Mouse (Mus musculus): ENCODE measurements around the gene Grap. TPM values are rescaled to one million over a fixed set of nuclear protein-coding genes. Genes with fewer than 3 reads are reported as not detected.
"Not testable (repeated sequence)": the region's sequence is repeated elsewhere in the genome, so short reads cannot be mapped to it uniquely, and the experiment has no call there.

Gene Grap
- polyA plus RNA-seq, 1 experiment from 2014 or later: 7.7 TPM

DNA sequence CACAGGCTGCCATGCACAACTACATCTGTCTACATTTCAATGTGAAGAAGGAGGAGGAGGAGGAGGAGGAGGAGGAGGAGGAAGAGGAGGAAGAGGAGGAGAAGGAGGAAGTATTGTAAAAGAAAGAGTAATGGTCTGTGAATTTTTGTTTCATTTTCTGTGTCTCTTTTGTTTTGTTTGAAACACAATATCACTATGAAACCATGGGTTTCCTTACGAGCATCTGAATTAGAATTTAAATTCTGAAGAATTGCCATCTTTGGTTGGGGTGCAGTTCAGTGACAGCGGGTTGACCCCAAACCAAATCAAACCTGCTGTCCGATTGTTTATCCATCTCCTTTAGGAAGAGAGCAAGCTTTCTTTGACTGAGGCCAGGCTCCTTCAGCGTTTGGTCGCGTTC is 33.7 kb upstream of the Grap start:
- H3K4me3 ChIP-seq: peak overlapping the region; percentile 52
- no peak overlapping the region for H3K9ac ChIP-seq
- ATAC-seq (ENCODE audit: insufficient number of reproducible peaks, low FRiP score): no peak
- H3K9me3 ChIP-seq (replicated peaks): no peaks in the 10 kb centered on the region
- no peaks in the 10 kb centered on the region for H3K27me3 ChIP-seq (replicated peaks)
- 14% methylated on average over 6 of the region's 6 CpGs for WGBS
- no peak overlapping the region for H3K27ac ChIP-seq (ENCODE audit: poor library complexity, severe bottlenecking)
- H3K4me2 ChIP-seq: peak overlapping the region; percentile 93
- peaks cover 27% of the 10 kb centered on the region for H3K4me1 ChIP-seq (replicated peaks)
- H3K36me3 ChIP-seq: no peaks in the 10 kb centered on the region

DNA sequence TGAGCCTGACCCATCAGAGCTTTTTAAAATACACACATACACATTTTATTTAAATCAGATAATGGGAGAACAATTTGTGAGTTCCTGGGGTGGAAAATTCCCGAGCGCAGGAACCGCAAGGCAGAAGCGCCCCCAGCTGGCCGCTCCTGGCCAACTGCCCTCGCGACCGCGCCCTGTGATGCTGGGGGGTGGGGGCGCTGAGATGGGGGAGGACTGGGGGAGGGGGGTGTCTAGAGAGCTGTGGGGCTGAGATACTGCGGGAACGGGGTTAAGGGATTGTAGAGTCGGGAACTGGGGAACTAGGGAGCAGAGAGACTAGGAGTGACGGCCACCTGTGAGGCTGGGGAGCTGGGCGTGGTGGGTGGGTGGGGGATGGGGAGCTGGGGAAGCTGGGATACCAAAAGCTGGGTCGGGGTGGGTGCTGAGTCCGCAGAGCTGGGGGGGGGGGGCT is 33.2 kb upstream of the Grap start:
- H3K27me3 ChIP-seq (replicated peaks): no peaks in the 10 kb centered on the region
- WGBS: 1% methylated on average over 17 of the region's 17 CpGs
- H3K27ac ChIP-seq (ENCODE audit: poor library complexity, severe bottlenecking): peak overlapping the region; percentile 30; the same call in 1 of the 2 replicates
- H3K9me3 ChIP-seq (replicated peaks): no peaks in the 10 kb centered on the region
- peak overlapping the region; percentile 52 for H3K4me3 ChIP-seq
- peak overlapping the region; percentile 93 for H3K4me2 ChIP-seq
- peaks cover 27% of the 10 kb centered on the region for H3K4me1 ChIP-seq (replicated peaks)
- H3K36me3 ChIP-seq: no peaks in the 10 kb centered on the region
- peak; percentile 44; the same call in 1 of the 2 replicates for ATAC-seq (ENCODE audit: insufficient number of reproducible peaks, low FRiP score)
- H3K9ac ChIP-seq: peak overlapping the region; percentile 66

DNA sequence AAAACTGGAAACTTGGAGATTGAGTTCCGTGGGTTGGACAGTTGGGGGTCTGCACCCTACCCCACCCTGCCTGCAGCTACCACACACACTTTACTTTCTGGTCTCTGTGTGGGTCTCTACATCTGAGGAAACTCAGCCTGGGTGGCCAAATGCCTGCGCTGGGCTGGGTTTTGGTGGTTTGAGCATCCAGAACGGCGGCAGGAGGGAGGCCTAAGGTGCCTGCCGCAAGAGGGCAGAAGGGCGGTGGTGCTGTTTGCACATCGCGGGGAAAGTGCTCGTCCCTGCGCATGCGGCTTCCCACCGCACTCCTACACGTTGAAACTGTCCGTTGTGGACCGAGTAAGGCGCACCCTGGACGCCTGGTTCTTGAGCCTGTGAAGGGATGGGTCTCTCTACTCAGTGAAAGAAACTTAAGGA is 32.8 kb upstream of the Grap start:
- under 1% methylated on average over 17 of the region's 17 CpGs for WGBS
- H3K9ac ChIP-seq: peak overlapping the region; percentile 66
- ATAC-seq (ENCODE audit: insufficient number of reproducible peaks, low FRiP score): peak; percentile 45; the same call in 1 of the 2 replicates
- H3K9me3 ChIP-seq (replicated peaks): no peaks in the 10 kb centered on the region
- H3K4me1 ChIP-seq (replicated peaks): peaks cover 23% of the 10 kb centered on the region
- H3K27me3 ChIP-seq (replicated peaks): no peaks in the 10 kb centered on the region
- peak overlapping the region; percentile 93 for H3K4me2 ChIP-seq
- H3K27ac ChIP-seq (ENCODE audit: poor library complexity, severe bottlenecking): peak overlapping the region; percentile 30; the same call in 1 of the 2 replicates
- peak overlapping the region; percentile 52 for H3K4me3 ChIP-seq
- no peaks in the 10 kb centered on the region for H3K36me3 ChIP-seq

DNA sequence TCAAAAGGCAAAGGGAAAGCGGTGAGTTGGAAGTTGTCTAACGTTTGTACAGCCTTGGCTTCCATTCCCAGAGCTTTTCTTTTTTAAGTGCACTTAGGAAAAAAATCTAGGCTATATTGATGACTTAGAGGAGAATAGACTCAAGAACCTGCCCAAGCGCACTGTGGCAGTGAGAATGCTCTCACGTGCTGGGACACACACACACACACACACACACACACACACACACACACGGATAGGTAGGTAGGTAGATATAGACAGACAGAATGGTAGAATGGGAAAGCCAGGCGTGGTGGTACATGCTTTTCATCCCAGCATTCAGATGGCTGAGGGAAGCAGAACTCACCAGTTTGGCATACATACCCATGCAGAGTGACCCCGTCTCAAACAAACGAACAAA is 32.3 kb upstream of the Grap start:
- Histone ChIP-seq H3K4me1 (replicated peaks) (peaks cover 18% of the 10 kb centered on the region), H3K4me2 (peak overlapping the region; percentile 93), H3K4me3 (peak overlapping the region; percentile 52), H3K9me3 (replicated peaks) (no peaks in the 10 kb centered on the region), H3K9ac (peak overlapping the region; percentile 66; the same call in 1 of the 2 replicates), H3K27me3 (replicated peaks) (no peaks in the 10 kb centered on the region), H3K27ac (ENCODE audit: poor library complexity, severe bottlenecking) (no peak overlapping the region), H3K36me3 (no peaks in the 10 kb centered on the region)
- WGBS: 67% methylated on average over 8 of the region's 8 CpGs
- no peak for ATAC-seq (ENCODE audit: insufficient number of reproducible peaks, low FRiP score)

DNA sequence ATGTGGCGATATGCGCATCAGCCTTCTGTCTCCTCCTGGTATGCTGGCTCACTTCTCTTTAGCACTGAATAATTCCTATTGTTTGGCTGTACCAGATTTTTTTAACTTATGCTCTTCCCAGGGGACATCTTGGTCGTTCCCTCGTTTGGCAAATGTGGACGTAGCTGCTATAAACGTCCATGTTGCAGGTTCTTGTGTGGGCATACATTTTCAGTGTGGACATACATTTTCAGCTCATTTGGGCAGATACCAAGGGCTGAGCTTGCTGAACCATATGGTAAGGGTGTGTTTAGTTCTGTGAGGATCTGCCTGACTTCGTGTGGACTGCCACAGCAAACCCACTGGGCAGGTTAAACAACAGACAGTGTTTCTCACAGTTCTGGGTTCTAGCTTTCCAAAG is 27.9 kb upstream of the Grap start:
- Histone ChIP-seq H3K27ac (ENCODE audit: poor library complexity, severe bottlenecking) (no peak overlapping the region), H3K27me3 (replicated peaks) (no peaks in the 10 kb centered on the region), H3K9me3 (replicated peaks) (no peaks in the 10 kb centered on the region), H3K4me2 (no peak overlapping the region), H3K36me3 (no peaks in the 10 kb centered on the region), H3K9ac (no peak overlapping the region), H3K4me3 (no peak overlapping the region), H3K4me1 (replicated peaks) (no peaks in the 10 kb centered on the region; the same call in 1 of the 2 replicates)
- 76% methylated on average over 7 of the region's 7 CpGs for WGBS
- no peak for ATAC-seq (ENCODE audit: insufficient number of reproducible peaks, low FRiP score)

DNA sequence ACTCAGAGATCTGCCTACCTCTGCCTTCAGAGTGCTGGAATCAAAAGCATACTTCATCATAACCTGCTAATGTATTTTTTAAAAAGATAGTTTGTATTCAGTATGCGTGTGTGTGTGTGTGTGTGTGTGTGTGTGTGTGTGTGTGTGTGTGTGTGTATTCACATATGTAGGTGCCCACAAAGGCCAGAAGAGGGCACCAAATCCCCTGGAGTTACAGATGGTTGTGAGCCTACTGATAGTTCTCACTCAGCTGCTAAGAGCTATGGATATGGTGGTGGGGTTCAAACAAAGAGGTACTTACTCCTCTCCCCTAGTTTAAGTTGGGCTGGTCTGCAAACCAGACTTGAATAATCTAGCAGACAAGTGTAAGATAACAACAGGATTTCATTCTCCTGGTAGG is 26.6 kb upstream of the Grap start:
- 83% methylated on average over 1 of the region's 1 CpGs for WGBS
- H3K9me3 ChIP-seq (replicated peaks): no peaks in the 10 kb centered on the region
- ATAC-seq (ENCODE audit: insufficient number of reproducible peaks, low FRiP score): no peak
- H3K4me2 ChIP-seq: no peak overlapping the region
- no peaks in the 10 kb centered on the region for H3K36me3 ChIP-seq
- H3K27me3 ChIP-seq (replicated peaks): no peaks in the 10 kb centered on the region
- H3K9ac ChIP-seq: no peak overlapping the region
- no peak overlapping the region for H3K4me3 ChIP-seq
- no peaks in the 10 kb centered on the region for H3K4me1 ChIP-seq (replicated peaks)
- no peak overlapping the region for H3K27ac ChIP-seq (ENCODE audit: poor library complexity, severe bottlenecking)

DNA sequence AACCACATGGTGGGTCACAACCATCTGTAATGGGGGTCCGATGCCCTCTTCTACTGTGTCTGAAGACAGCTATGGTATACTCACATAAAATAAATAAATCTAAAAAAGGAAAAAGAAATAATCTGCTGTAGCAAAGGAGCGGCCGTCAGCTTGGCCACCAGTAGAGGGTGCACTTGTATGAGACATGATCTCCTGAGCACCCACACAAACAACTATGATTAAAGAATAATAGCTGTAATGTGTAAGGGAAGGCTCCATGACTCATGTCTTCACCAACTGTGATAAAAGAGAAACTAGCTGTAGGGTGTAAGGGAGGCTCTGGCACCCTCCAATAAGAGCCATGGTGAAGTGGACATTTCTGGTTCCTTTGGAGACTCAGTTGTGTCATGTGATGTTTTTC is 23.4 kb upstream of the Grap start:
- no peak overlapping the region for H3K4me3 ChIP-seq
- H3K27ac ChIP-seq (ENCODE audit: poor library complexity, severe bottlenecking): no peak overlapping the region
- H3K9ac ChIP-seq: no peak overlapping the region
- 0 out of 2 replicates have a peak, but pooled peaks cover under 1% of the 10 kb centered on the region for H3K27me3 ChIP-seq (replicated peaks)
- 0 out of 2 replicates have a peak, but pooled peaks cover 3% of the 10 kb centered on the region for H3K9me3 ChIP-seq (replicated peaks)
- ATAC-seq (ENCODE audit: insufficient number of reproducible peaks, low FRiP score): no peak
- H3K4me1 ChIP-seq (replicated peaks): no peaks in the 10 kb centered on the region
- H3K36me3 ChIP-seq: no peaks in the 10 kb centered on the region
- WGBS: 57% methylated on average over 3 of the region's 3 CpGs
- H3K4me2 ChIP-seq: no peak overlapping the region

DNA sequence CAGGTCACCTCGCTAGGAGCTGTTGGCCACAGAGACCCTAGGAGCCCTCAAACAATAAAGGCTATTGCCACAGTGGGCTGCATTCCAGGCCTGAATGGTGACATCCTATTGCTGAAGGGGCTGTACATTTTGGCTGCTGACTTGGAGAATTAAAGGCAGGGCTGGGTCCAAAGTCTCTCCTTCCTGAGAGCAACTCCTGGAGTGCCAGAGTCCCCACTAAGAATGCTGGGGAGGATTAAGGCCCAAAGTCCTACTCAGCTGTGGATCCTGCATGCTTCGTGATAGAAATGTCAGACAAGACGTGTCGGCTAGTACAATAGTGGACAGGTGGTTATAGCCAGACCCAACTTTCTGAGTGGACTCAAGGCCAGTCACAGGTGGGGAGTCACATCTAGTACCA is 16.8 kb upstream of the Grap start:
- H3K36me3 ChIP-seq; H3K4me1 ChIP-seq (replicated peaks); H3K9ac ChIP-seq; H3K27me3 ChIP-seq (replicated peaks); H3K27ac ChIP-seq (ENCODE audit: poor library complexity, severe bottlenecking); H3K9me3 ChIP-seq (replicated peaks); H3K4me2 ChIP-seq; H3K4me3 ChIP-seq; ATAC-seq (ENCODE audit: insufficient number of reproducible peaks, low FRiP score): not testable (repeated sequence)
- WGBS: 88% methylated on average over 3 of the region's 4 CpGs

DNA sequence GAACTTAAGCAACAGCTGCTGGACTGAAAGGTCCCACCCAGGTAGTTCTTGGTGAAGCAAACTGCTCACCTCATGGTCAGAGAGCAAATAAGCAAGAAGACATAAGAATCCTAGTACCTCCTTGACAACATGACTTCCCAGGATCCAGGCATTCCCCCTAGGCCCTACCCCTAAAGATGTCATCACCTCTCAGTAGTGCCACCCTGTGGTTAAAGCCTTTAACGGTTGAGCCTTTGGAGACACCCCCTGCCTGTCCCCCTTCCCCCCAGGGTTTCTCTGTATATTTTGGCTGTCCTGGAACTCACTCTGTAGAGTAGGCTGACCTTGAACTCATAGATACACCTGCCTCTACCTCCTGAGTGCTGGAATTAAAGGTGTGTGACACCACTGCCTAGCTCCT is 15.7 kb upstream of the Grap start:
- 48% methylated on average over 1 of the region's 1 CpGs for WGBS
- H3K9ac ChIP-seq: no peak overlapping the region

DNA sequence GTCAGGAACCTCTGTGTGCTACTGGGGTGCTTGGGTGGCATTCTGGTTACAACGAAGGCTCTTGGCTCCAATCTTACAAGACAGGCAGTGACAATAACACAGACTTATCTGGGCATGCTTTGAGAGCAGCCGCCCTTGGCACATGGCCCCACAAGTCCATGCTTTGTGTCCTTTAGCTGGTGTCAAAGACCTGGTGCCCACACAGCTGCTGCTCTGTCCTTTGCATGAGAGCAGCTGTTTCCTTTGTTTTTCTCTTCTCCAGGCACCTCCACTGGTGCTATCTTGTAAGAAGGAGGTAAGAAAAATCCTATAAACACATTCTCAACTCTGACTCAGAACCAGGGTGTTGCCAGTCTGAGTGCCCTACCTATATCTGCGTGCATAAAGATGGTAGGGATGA is 15.2 kb upstream of the Grap start:
- 80% methylated on average over 3 of the region's 3 CpGs for WGBS

More for the DNA sequence above, 15.7 kb upstream of the Grap start:
- Histone ChIP-seq H3K36me3 (no peaks in the 10 kb centered on the region), H3K27ac (ENCODE audit: poor library complexity, severe bottlenecking) (no peak overlapping the region), H3K4me3 (no peak overlapping the region), H3K4me2 (no peak overlapping the region), H3K9me3 (replicated peaks) (0 out of 2 replicates have a peak, but pooled peaks cover 3% of the 10 kb centered on the region), H3K27me3 (replicated peaks) (0 out of 2 replicates have a peak, but pooled peaks cover 3% of the 10 kb centered on the region), H3K4me1 (replicated peaks) (no peaks in the 10 kb centered on the region)
- no peak for ATAC-seq (ENCODE audit: insufficient number of reproducible peaks, low FRiP score)

DNA sequence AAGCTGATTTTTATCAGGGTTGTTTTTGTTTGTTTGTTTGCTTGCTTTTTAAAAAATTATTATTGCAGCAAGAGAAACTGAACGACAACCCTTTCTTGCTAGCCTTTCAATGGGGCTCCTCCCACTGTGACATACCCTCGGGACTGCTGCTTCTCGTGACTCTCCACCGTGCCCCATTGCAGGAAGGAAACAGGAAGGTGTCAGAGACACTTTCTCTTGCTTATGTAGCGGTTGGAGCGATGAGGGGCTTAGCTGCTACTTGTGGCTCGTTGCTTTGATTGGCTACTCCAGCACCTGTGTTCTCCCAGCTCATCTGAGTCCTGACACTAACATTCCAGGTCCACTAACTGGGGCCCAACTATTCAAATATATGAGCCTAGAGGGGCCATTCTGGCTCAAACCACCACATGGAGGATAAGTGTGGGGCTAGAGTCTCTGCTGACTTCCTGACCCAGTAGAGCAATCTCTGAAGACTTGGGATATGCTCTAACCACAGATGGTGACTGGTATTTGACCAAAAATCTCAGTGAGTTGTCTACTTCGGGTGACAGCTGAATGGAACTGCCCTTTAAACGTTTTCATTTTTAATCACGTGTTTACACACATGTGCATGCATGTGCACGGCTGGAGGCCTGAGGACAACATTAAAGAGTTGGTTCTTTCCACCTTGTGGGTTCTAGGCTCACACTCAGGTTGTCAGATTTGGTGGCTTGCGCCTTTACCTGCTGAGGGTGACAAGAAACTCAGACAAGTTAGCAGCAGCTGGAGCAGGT is 14.1 kb upstream of the Grap start:
- Histone ChIP-seq H3K4me2 (no peak overlapping the region), H3K9ac (no peak overlapping the region), H3K27ac (ENCODE audit: poor library complexity, severe bottlenecking) (no peak overlapping the region), H3K4me3 (no peak overlapping the region), H3K27me3 (replicated peaks) (0 out of 2 replicates have a peak, but pooled peaks cover 3% of the 10 kb centered on the region), H3K9me3 (replicated peaks) (no peaks in the 10 kb centered on the region), H3K36me3 (no peaks in the 10 kb centered on the region), H3K4me1 (replicated peaks) (no peaks in the 10 kb centered on the region)
- 57% methylated on average over 12 of the region's 12 CpGs for WGBS
- no peak for ATAC-seq (ENCODE audit: insufficient number of reproducible peaks, low FRiP score)

More for the DNA sequence above, 15.2 kb upstream of the Grap start:
- no peak overlapping the region for H3K9ac ChIP-seq
- ATAC-seq (ENCODE audit: insufficient number of reproducible peaks, low FRiP score): no peak
- 0 out of 2 replicates have a peak, but pooled peaks cover 3% of the 10 kb centered on the region for H3K9me3 ChIP-seq (replicated peaks)
- H3K27ac ChIP-seq (ENCODE audit: poor library complexity, severe bottlenecking): no peak overlapping the region
- no peak overlapping the region for H3K4me2 ChIP-seq
- H3K27me3 ChIP-seq (replicated peaks): 0 out of 2 replicates have a peak, but pooled peaks cover 3% of the 10 kb centered on the region
- no peak overlapping the region for H3K4me3 ChIP-seq
- H3K4me1 ChIP-seq (replicated peaks): no peaks in the 10 kb centered on the region
- H3K36me3 ChIP-seq: no peaks in the 10 kb centered on the region
